Mouse (Mus musculus) limb, embryonic 15.5 days (tissue): ENCODE data around the gene Pin4. TPM values are rescaled to one million over a fixed set of nuclear protein-coding genes. Genes with fewer than 3 reads are reported as not detected.
A peak's percentile ranks its signal among the peaks of the same experiment; 100 is the strongest.

Source experiments
- ATAC-seq: fragments of 200-750 bp; cut with Nextera tagmentation; 2 replicates; pipeline ENCODE4 v1.8.0; 2017; ENCODE audit warnings: low read depth, moderate TSS enrichment; ENCODE audit not compliant: insufficient number of reproducible peaks, low FRiP score, low TSS enrichment
- H3K27ac ChIP-seq: fragments of 300-500 bp; sonication (generic); 2 replicates; pipeline ENCODE4 v1.5.1; 2015; ENCODE audit warnings: moderate library complexity, mild to moderate bottlenecking, inconsistent platforms
- H3K27me3 ChIP-seq: fragments of 300-500 bp; sonication (generic); 2 replicates; pipeline ENCODE4 v1.6.1; 2015; ENCODE audit warnings: inconsistent platforms
- H3K36me3 ChIP-seq: fragments of 300-500 bp; sonication (generic); 2 replicates; pipeline ENCODE4 v1.6.1; 2015; ENCODE audit warnings: inconsistent platforms
- H3K4me1 ChIP-seq: fragments of 300-500 bp; sonication (generic); 2 replicates; pipeline ENCODE4 v1.6.1; 2015; ENCODE audit warnings: inconsistent platforms
- H3K4me2 ChIP-seq: fragments of 300-500 bp; sonication (generic); 2 replicates; pipeline ENCODE4 v1.6.1; 2015; ENCODE audit warnings: mild to moderate bottlenecking, inconsistent platforms
- H3K4me3 ChIP-seq: fragments of 300-500 bp; sonication (generic); 2 replicates; pipeline ENCODE4 v1.5.1; 2015; ENCODE audit warnings: mild to moderate bottlenecking, inconsistent platforms
- H3K9ac ChIP-seq: fragments of 300-500 bp; sonication (generic); 2 replicates; pipeline ENCODE4 v1.6.1; 2015; ENCODE audit warnings: inconsistent platforms
- H3K9me3 ChIP-seq: fragments of 300-500 bp; sonication (generic); 2 replicates; pipeline ENCODE4 v1.6.1; 2016; ENCODE audit warnings: inconsistent platforms
- WGBS: fragments of 180-500 bp; shearing (Covaris S2); methylation state at CpG from one replicate; pipeline ENCODE4 v1.1.7; 2015; 5-methylcytosine and 5-hydroxymethylcytosine counted together
- polyA plus RNA-seq: library from polyadenylated mRNA; unstranded; fragments of >200 nt; fragmentation: Nextera tagmentation; extraction: Ambion mirVana; gene quantifications from 2 replicates; pipeline ENCODE4 v1.2.1, GENCODE M21; 2015

Pin4 gene
- polyA plus RNA-seq, 1 experiment from 2014 or later: 59.5 TPM

DNA sequence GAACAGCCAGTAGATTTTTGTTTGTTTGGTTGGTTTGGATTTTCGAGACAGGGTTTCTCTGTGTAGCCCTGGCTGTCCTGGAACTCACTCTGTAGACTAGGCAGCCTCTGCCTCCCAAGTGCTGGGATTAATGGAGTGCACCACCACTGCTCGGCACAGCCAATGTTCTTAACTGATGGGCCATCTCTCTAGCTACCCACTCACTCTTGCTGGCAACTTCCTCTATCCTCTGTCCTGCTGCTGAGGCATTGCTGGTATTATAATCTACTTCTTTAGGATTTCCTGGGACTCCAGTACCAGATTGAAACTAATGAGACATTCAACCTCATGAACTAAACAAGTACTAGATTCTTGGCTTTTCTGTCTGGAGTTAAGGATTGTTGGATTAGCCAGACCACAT, 41.3 kb downstream of the Pin4 start:
- H3K27me3 ChIP-seq: no peaks in the 10 kb centered on the region
- H3K27ac ChIP-seq: no peak overlapping the region
- H3K9me3 ChIP-seq: no peaks in the 10 kb centered on the region
- no peak overlapping the region for H3K9ac ChIP-seq
- no peak overlapping the region for H3K4me2 ChIP-seq
- no peaks in the 10 kb centered on the region for H3K36me3 ChIP-seq
- ATAC-seq: no peak
- H3K4me3 ChIP-seq: no peak overlapping the region
- H3K4me1 ChIP-seq: no peaks in the 10 kb centered on the region
- 52% methylated on average over 2 of the region's 2 CpGs for WGBS

GRCm38 (mm10) chrX:102163096-102163495, 43.8 kb downstream of the Pin4 start:
- no peaks in the 10 kb centered on the region for H3K36me3 ChIP-seq
- 51% methylated on average over 2 of the region's 2 CpGs for WGBS

DNA sequence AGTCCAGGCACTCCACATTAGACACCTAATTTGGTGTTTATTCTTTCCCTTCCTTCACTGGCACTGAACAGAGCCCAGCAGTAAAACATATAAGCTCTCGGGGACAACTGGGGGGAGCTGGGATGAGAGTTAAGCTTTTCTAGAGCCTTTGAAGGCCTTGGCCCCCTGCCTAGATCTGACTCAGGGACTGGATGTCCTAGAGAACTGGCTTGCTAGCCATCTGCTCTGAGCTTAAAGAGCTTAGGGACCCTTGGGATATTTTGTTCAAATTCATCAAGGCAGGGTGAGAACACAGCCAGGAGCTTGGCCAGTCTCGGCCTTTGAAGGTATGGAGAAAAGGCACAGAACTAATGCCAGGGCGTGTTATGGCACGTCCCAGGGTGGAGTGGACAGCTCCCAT, 44.3 kb downstream of the Pin4 start:
- H3K27ac ChIP-seq: no peak overlapping the region
- H3K36me3 ChIP-seq: no peaks in the 10 kb centered on the region
- peaks cover 9% of the 10 kb centered on the region; the same call in 1 of the 2 replicates for H3K27me3 ChIP-seq
- 0 out of 2 replicates have a peak, but pooled peaks have one; percentile 10 for ATAC-seq
- WGBS: 65% methylated on average over 4 of the region's 4 CpGs
- H3K9me3 ChIP-seq: no peaks in the 10 kb centered on the region
- H3K4me2 ChIP-seq: no peak overlapping the region
- no peaks in the 10 kb centered on the region for H3K4me1 ChIP-seq
- no peak overlapping the region for H3K9ac ChIP-seq
- no peak overlapping the region for H3K4me3 ChIP-seq

More at GRCm38 (mm10) chrX:102163096-102163495, 43.8 kb downstream of the Pin4 start:
- H3K27me3 ChIP-seq: peaks cover 9% of the 10 kb centered on the region; the same call in 1 of the 2 replicates
- ATAC-seq: 0 out of 2 replicates have a peak, but pooled peaks have one; percentile 14
- no peak overlapping the region for H3K4me2 ChIP-seq
- H3K27ac ChIP-seq: no peak overlapping the region
- no peaks in the 10 kb centered on the region for H3K4me1 ChIP-seq
- H3K9ac ChIP-seq: no peak overlapping the region
- no peak overlapping the region for H3K4me3 ChIP-seq
- no peaks in the 10 kb centered on the region for H3K9me3 ChIP-seq

DNA sequence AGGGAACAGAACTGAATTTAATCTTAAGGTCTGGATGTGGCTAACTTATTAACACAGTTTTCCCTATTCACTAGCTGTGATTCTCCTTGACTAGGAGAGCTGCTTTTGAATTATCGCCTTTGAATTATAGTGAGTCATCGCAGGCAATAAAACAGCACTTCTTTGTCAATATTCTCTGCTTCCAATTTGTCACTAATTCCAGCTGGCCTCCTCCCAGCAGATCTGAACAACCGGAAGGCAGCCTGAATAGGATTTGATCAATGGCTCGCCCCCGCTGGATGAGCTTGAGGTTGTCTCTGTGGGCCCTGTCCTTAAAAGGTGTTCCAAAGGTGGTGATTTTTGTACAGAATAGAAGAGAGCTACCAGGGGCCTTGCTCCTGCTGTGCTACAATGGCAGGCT, 47.3 kb downstream of the Pin4 start:
- Histone ChIP-seq H3K4me3 (no peak overlapping the region), H3K9me3 (no peaks in the 10 kb centered on the region), H3K4me2 (no peak overlapping the region), H3K9ac (no peak overlapping the region), H3K36me3 (no peaks in the 10 kb centered on the region), H3K27me3 (peaks cover 9% of the 10 kb centered on the region; the same call in 1 of the 2 replicates), H3K27ac (no peak overlapping the region), H3K4me1 (no peaks in the 10 kb centered on the region)
- 45% methylated on average over 5 of the region's 5 CpGs for WGBS
- no peak for ATAC-seq

- 40% methylated on average over 6 of the region's 6 CpGs for WGBS
- no peak for ATAC-seq
- Histone ChIP-seq H3K9ac (no peak overlapping the region), H3K36me3 (no peaks in the 10 kb centered on the region), H3K4me3 (no peak overlapping the region), H3K4me2 (no peak overlapping the region), H3K9me3 (no peaks in the 10 kb centered on the region), H3K27ac (no peak overlapping the region), H3K27me3 (peaks cover 9% of the 10 kb centered on the region; the same call in 1 of the 2 replicates), H3K4me1 (no peaks in the 10 kb centered on the region)
Observed at GRCm38 (mm10) chrX:102166986-102167385, 47.7 kb downstream of the Pin4 start.

GRCm38 (mm10) chrX:102169724-102170123, 50.5 kb downstream of the Pin4 start:
- no peak overlapping the region for H3K9ac ChIP-seq
- H3K27ac ChIP-seq: no peak overlapping the region
- ATAC-seq: no peak
- H3K4me2 ChIP-seq: no peak overlapping the region
- WGBS: 42% methylated on average over 1 of the region's 1 CpGs
- H3K4me3 ChIP-seq: no peak overlapping the region
- peaks cover 9% of the 10 kb centered on the region; the same call in 1 of the 2 replicates for H3K27me3 ChIP-seq
- H3K4me1 ChIP-seq: no peaks in the 10 kb centered on the region
- H3K36me3 ChIP-seq: no peaks in the 10 kb centered on the region
- no peaks in the 10 kb centered on the region for H3K9me3 ChIP-seq

DNA sequence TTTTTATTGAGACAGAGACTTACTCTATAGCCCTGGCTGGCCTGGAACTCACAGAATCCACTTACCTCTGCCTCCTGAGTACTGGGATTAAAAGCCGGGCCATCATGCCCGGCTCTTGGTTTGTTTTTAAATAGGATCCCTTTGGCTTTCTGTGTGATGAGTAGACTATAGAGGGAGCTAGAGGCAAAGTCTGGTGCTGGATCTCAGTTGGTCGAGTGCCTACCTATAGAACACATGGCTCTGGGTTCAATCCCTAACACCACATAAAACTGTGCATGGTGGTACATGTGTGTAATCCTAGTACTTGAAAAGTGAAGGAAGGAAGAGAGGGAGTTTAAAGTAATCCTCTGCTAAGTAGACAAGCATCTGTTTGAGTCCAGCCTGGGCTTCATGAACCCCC, 50.9 kb downstream of the Pin4 start:
- H3K36me3 ChIP-seq: no peaks in the 10 kb centered on the region
- peaks cover 9% of the 10 kb centered on the region; the same call in 1 of the 2 replicates for H3K27me3 ChIP-seq
- no peak overlapping the region for H3K9ac ChIP-seq
- H3K9me3 ChIP-seq: no peaks in the 10 kb centered on the region
- no peaks in the 10 kb centered on the region for H3K4me1 ChIP-seq
- H3K27ac ChIP-seq: no peak overlapping the region
- WGBS: 51% methylated on average over 3 of the region's 3 CpGs
- ATAC-seq: no peak
- H3K4me3 ChIP-seq: no peak overlapping the region
- no peak overlapping the region for H3K4me2 ChIP-seq

- Histone ChIP-seq H3K4me1 (no peaks in the 10 kb centered on the region), H3K4me3 (no peak overlapping the region), H3K27me3 (peaks cover 9% of the 10 kb centered on the region; the same call in 1 of the 2 replicates), H3K4me2 (no peak overlapping the region), H3K36me3 (no peaks in the 10 kb centered on the region), H3K9me3 (no peaks in the 10 kb centered on the region), H3K9ac (no peak overlapping the region), H3K27ac (no peak overlapping the region)
- WGBS: 66% methylated on average over 3 of the region's 3 CpGs
- ATAC-seq: no peak
Observed at GRCm38 (mm10) chrX:102170900-102171299, 51.7 kb downstream of the Pin4 start.

DNA sequence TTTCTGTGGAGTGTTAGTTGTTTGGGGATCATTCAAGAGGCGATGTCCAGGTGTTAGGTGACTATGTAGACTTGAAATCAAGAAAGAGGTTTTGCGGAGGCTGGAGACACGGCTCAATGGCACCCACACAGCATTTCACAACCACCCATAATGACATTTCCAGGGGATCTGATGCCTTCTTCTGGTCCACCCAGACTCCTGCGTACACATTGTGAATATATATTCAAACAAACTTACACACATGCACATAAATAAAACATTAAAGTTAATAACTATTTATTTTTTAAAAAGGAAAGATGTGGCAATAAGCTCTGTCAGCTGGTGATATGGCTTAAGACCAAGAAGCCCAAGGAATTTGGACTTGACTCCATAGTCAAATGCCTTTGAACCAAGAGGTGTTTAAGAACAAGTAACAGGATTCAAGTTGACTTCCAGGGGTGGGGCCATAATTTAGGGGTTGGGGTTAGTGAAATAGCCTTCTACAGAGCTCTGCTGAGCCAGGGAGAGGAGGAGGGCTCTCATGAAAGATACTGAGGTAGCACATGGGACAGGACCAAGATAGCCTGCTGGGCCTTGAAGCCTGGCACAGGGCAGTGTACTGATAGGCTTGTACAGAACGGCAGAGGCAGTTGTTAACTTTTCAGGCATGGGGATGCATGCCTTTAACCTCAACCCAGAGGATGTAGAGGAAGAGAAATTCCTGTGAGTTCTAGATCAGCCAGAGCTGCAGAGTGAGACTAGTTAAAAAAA, 56.5 kb downstream of the Pin4 start:
- H3K4me2 ChIP-seq: no peak overlapping the region
- no peak for ATAC-seq
- no peak overlapping the region for H3K9ac ChIP-seq
- no peaks in the 10 kb centered on the region for H3K9me3 ChIP-seq
- no peaks in the 10 kb centered on the region for H3K36me3 ChIP-seq
- 90% methylated on average over 5 of the region's 5 CpGs for WGBS
- no peaks in the 10 kb centered on the region for H3K4me1 ChIP-seq
- peaks cover 12% of the 10 kb centered on the region for H3K27me3 ChIP-seq
- H3K4me3 ChIP-seq: no peak overlapping the region
- H3K27ac ChIP-seq: no peak overlapping the region

Other genes starting within 250 kb of the Pin4 start
- gene Rtl5, start 48.1 kb upstream of the Pin4 start, polyA plus RNA-seq: 1.8 and 2.2 TPM in 2 replicates
- gene Ercc6l, start 37.6 kb downstream of the Pin4 start, polyA plus RNA-seq: 10.0 and 10.1 TPM in 2 replicates
- gene Rps4x, start 69.9 kb downstream of the Pin4 start, polyA plus RNA-seq: 671 and 785 TPM in 2 replicates
- 24.4 and 31.7 TPM in 2 replicates for gene Cited1, start 132.7 kb downstream of the Pin4 start, polyA plus RNA-seq